Mouse (Mus musculus) Patski (cell line): ENCODE data around the gene Aprt. TPM values are rescaled to one million over a fixed set of nuclear protein-coding genes. Genes with fewer than 3 reads are reported as not detected.

Experiments
- ATAC-seq: fragments of 100-300 bp; one replicate; pipeline ENCODE4 v1.8.0; 2021
- CTCF ChIA-PET: fragments of 350-600 bp; sonication (Branson Sonifier 250); formaldehyde crosslinking; loops from one replicate; lab custom pipeline; 2022; ENCODE audit warnings: inconsistent platforms; lab: Charles Lee
- POLR2A ChIA-PET: fragments of 350-600 bp; sonication (Branson Sonifier 250); formaldehyde crosslinking; loops from one replicate; lab custom pipeline; 2022; ENCODE audit warnings: antibody characterized with exemption, inconsistent platforms; lab: Charles Lee
- DNase-seq: peaks from one replicate; pipeline ENCODE4 v3.0.0-alpha.2; 2011; ENCODE audit warnings: low read depth, low spot score
- H3K27me3 ChIP-seq: fragments of 371-371 bp; one replicate; pipeline ENCODE4 v1.5.1; 2021
- CTCF ChIP-seq: fragments of 100-300 bp; IDR thresholded peaks from one replicate; pipeline ENCODE4 v1.5.1; 2021
- in situ Hi-C: fragments of 300-500 bp; cut with MboI; formaldehyde crosslinking; loops from 3 replicates; pipeline ENCODE4 v1.11.1; 2018; ENCODE audit warnings: low pct_unique_long_range_greater_than_20kb, mixed read lengths
- polyA plus RNA-seq: library from polyadenylated mRNA; unstranded; gene quantifications from one replicate; pipeline ENCODE4 v1.2.3, GENCODE M21; 2021

Gene Aprt
- polyA plus RNA-seq, 1 experiment from 2014 or later = 224 TPM

- POLR2A ChIA-PET = interaction anchor here (1.3 to 3.8 kb wide), 3 partner anchors 11 to 44 kb away, joined by 4 to 26 read pairs (median 13); partner anchors contain the start of genes Aprt, Cdt1 and Pabpn1l
- CTCF ChIA-PET = interaction anchor here (2.4 kb wide), 1 partner anchor 43 kb away, joined by 6 read pairs; the partner anchor contains the start of gene Cdt1
- peak; percentile 93 for ATAC-seq
Measured at GRCm38 (mm10) chr8:122611295-122612133, 34.8 kb upstream of the Aprt start, which contains the start of the genes Galns and Trappc2l. Gene Galns (minus strand): TSS chr8:122611463. Gene Trappc2l (plus strand): TSS chr8:122611640.

DNA sequence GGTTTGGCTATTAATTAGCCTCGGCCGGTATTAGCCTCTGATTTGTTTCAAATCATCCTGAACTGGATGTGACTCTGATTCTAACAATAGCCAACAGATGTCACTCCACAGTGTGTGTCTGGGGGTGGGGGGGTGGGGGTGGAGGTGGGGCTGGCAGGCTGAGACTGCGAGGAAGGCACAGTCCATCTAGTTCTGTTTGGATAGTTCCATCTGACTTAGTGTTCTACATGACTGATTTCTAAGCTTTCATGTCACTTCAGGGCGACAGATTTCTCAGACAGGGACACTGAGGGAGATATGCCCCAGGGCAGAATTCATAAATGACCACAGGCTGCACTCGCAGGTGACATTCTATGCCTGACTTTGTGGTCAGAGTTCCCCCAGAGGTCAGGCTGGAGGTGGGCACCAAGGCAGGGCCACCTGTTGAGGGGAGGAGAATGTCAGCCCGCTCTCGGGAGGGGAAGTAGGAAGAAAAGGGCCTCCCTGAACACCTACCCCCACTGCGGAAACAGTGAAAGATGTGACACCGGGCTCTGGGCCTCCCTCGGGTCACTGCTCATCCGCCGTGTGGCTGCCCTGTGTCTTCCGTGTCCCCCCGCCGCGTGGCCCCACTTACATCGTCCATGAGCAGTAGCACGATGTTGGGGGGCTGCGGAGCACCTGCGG, 34.0 kb upstream of the Aprt start:
- POLR2A ChIA-PET = interaction anchor here (2.9 to 3.8 kb wide), 2 partner anchors 34 to 43 kb away, joined by 13 to 26 read pairs; partner anchors contain the start of genes Aprt and Cdt1
- no peaks in the 10 kb centered on the region for H3K27me3 ChIP-seq
- CTCF ChIA-PET = interaction anchor here (1.2 to 2.4 kb wide), 2 partner anchors 30 to 42 kb away, joined by 3 to 6 read pairs; partner anchors contain the start of gene Cdt1
- ATAC-seq (peak; percentile 49), DNase-seq (no peak)
- in situ Hi-C loops = no loop called here
- TF ChIP-seq CTCF = no peak

More at GRCm38 (mm10) chr8:122611295-122612133, 34.8 kb upstream of the Aprt start, which contains the start of the genes Galns and Trappc2l:
- no peaks in the 10 kb centered on the region for H3K27me3 ChIP-seq
- no peak for TF ChIP-seq CTCF
- in situ Hi-C loops = no loop called here
- peak; percentile 86 for DNase-seq

DNA sequence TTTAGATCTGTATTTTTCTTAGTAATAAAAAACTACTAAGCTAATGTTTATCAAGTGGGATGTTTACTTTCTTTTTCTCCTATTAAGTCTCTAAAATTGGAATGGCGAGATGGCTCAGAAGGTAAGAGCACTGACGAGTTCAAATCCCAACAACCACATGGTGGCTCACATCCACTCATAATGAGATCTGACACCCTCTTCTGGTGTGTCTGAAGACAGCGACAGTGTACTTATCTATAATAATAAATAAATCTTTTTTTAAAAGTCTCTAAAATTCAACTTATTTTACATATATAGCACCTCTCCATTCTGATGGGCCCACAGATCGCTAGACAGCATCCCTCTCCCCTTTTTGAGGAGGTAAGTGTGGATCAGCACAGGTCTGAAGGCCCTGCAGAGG, 33.5 kb upstream of the Aprt start:
- ChIA-PET POLR2A (interaction anchor here (0.7 to 3.8 kb wide), 3 partner anchors 13 to 43 kb away, joined by 3 to 26 read pairs (median 13); partner anchors contain the start of genes Aprt and Cdt1), CTCF (interaction anchor here (1.2 to 2.4 kb wide), 3 partner anchors 12 to 41 kb away, joined by 3 to 6 read pairs (median 3); partner anchors contain the start of gene Cdt1)
- in situ Hi-C loops = no loop called here
- H3K27me3 ChIP-seq = no peaks in the 10 kb centered on the region
- ATAC-seq = no peak
- no peak for TF ChIP-seq CTCF
- no peak for DNase-seq

GRCm38 (mm10) chr8:122606810-122607209, 30.1 kb upstream of the Aprt start:
- DNase-seq (no peak), ATAC-seq (no peak)
- POLR2A ChIA-PET = no interaction called here
- no peak for TF ChIP-seq CTCF
- no peaks in the 10 kb centered on the region for H3K27me3 ChIP-seq
- CTCF ChIA-PET = no interaction called here
- in situ Hi-C loops = no loop called here

DNA sequence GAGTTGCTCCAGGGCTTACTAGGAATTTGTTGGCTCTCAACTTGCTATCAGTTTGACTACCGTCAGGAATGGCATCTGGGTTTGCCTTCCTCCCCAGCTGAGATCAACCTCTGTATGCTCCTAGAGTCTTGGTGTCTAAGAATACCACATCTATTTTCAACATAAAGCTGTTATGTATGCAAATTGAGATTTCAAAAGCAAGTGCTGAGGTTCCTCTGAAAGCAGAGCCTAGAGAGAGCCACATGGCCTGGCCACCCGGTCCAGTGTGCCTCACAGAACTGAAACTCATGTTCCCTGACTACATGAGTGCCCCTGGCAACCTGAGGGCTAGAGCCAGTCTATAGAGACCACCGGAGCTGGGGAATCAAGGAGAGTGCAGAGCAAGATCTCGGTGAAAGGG, 28.7 kb upstream of the Aprt start:
- H3K27me3 ChIP-seq = no peaks in the 10 kb centered on the region
- CTCF ChIA-PET = interaction anchor here (1.3 kb wide), 1 partner anchor 29 kb away, joined by 7 read pairs; the partner anchor contains the start of gene Aprt
- in situ Hi-C loops = no loop called here
- DNase-seq (no peak), ATAC-seq (no peak)
- POLR2A ChIA-PET = interaction anchor here (0.6 to 1.4 kb wide), 2 partner anchors 25 to 71 kb away, joined by 3 read pairs; no protein-coding TSS in a partner anchor
- no peak for TF ChIP-seq CTCF

DNA sequence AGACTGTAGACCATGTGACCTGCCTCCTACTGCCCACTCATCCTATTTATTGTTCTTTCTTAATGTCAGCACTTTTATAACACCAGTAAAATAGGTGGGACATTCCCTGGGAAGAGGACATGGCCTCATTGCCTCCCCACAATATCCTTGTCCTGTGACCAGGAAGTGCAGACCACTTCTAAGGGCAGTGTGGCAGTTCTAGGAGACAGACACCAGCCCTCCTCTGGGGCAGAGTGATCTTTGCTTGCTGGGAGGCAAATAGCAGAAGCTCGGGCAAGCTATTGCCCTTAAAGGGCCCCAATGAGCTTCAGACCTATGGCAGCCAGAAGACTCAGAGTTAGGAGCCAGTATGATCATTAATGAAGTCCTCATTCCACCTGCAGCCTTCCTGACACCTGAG, 27.9 kb upstream of the Aprt start:
- CTCF ChIA-PET = interaction anchor here (0.8 to 1.3 kb wide), 2 partner anchors 11 to 29 kb away, joined by 3 to 7 read pairs; partner anchors contain the start of gene Aprt
- no peak for DNase-seq
- ATAC-seq = no peak
- H3K27me3 ChIP-seq = no peaks in the 10 kb centered on the region
- TF ChIP-seq CTCF = no peak
- in situ Hi-C loops = no loop called here
- POLR2A ChIA-PET = interaction anchor here (0.6 to 1.4 kb wide), 2 partner anchors 24 to 72 kb away, joined by 3 read pairs; no protein-coding TSS in a partner anchor

- no peak for ATAC-seq
- H3K27me3 ChIP-seq = no peaks in the 10 kb centered on the region
- POLR2A ChIA-PET = no interaction called here
- no peak for TF ChIP-seq CTCF
- CTCF ChIA-PET = interaction anchor here (1.8 kb wide), 1 partner anchor 15 kb away, joined by 7 read pairs; no protein-coding TSS in a partner anchor
- in situ Hi-C loops = no loop called here
- DNase-seq = no peak
Measured at GRCm38 (mm10) chr8:122600666-122601065, 24.0 kb upstream of the Aprt start.

DNA sequence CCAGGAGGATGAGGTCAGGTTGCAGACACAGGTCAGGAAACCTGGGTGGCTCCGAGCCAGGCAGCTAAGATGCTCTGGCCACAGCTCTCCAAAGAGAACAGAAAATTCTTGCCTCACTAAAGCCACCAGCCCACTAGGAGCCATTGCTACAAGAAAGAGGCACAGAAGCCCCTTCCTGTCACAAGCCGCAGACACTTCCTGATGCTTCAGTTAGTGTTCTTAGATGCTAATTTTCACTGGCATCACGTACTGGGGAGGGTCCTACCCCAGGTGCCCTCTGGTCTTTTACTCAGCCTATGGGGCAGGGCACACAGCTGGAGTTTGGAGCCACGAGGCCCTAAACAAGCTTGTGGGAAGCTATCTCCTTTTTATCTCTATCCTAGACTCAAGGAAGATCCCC, 19.3 kb upstream of the Aprt start:
- no peak for DNase-seq
- in situ Hi-C loops = no loop called here
- ATAC-seq = no peak
- H3K27me3 ChIP-seq = no peaks in the 10 kb centered on the region
- ChIA-PET CTCF (no interaction called here), POLR2A (interaction anchor here (1.2 kb wide), 1 partner anchor 20 kb away, joined by 3 read pairs; no protein-coding TSS in a partner anchor)
- no peak for TF ChIP-seq CTCF

- no peaks in the 10 kb centered on the region for H3K27me3 ChIP-seq
- TF ChIP-seq CTCF = no peak
- POLR2A ChIA-PET = interaction anchor here (1.6 kb wide), 1 partner anchor 10 kb away, joined by 3 read pairs; no protein-coding TSS in a partner anchor
- in situ Hi-C loops = no loop called here
- no peak for ATAC-seq
- CTCF ChIA-PET = interaction anchor here (1.0 to 1.4 kb wide), 2 partner anchors 9 to 10 kb away, joined by 3 to 4 read pairs; no protein-coding TSS in a partner anchor
- DNase-seq = no peak
Measured at GRCm38 (mm10) chr8:122593783-122594507, 17.2 kb upstream of the Aprt start.
